Mouse (Mus musculus) lung, adult 2 months (tissue): ENCODE results near the gene Cyp27a1.

Experiments used
- CTCF ChIP-seq: fragments of 200-500 bp; IDR thresholded peaks from 2 replicates; pipeline ENCODE4 v1.5.1; 2011; ENCODE audit warnings: mild to moderate bottlenecking, low read length, control low read depth; ENCODE audit not compliant: insufficient read depth
- POLR2A ChIP-seq: fragments of 200-500 bp; IDR thresholded peaks from 2 replicates; pipeline ENCODE4 v1.6.1; 2011; ENCODE audit warnings: low read depth, mild to moderate bottlenecking, control low read depth, low read length, borderline replicate concordance; ENCODE audit errors: extremely low read depth

DNA sequence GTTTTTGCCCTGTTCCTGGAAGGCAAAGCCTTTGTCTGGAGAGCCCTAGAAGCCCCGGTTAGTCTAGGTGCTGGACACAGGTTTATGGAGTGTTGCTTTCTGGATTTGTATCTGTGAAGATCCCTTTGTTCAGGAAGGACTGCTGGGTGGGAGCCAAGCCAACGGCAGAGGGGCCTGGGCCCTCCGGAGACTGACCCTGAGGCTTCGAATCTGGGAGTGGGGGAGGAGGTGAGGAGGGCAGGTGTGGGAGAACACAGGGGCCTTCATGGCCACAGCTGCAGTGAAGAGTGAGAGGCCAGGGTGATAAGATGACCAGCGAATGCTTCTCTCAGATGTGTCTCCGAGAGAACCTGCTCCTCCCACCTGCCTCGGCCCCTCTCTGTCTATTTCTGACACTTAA, 60.7 kb downstream of the Cyp27a1 start:
- TF ChIP-seq CTCF (no peak), POLR2A (no peak)
